Mouse (Mus musculus) cortical plate, adult 2 months (tissue): ENCODE data around the gene Msi1. TPM values are rescaled to one million over a fixed set of nuclear protein-coding genes. Genes with fewer than 3 reads are reported as not detected.

ENCODE experiments used
- H3K27ac ChIP-seq: fragments of 200-500 bp; 2 replicates; pipeline ENCODE4 v1.5.1; 2012; ENCODE audit warnings: low read length, control low read depth, inconsistent platforms; ENCODE audit not compliant: insufficient read depth
- H3K4me1 ChIP-seq: fragments of 200-500 bp; 2 replicates; pipeline ENCODE4 v1.6.1; 2011; ENCODE audit warnings: low read length; ENCODE audit not compliant: control insufficient read depth, insufficient read depth
- H3K4me3 ChIP-seq: fragments of 200-500 bp; 2 replicates; pipeline ENCODE4 v1.5.1; 2011; ENCODE audit warnings: mild to moderate bottlenecking, low read length, control low read depth; ENCODE audit not compliant: insufficient read depth
- CTCF ChIP-seq: fragments of 200-500 bp; IDR thresholded peaks from 2 replicates; pipeline ENCODE4 v1.5.1; 2011; ENCODE audit warnings: mild to moderate bottlenecking, control low read depth, low read length; ENCODE audit not compliant: insufficient read depth; ENCODE audit errors: extremely low read depth
- POLR2A ChIP-seq: fragments of 200-500 bp; IDR thresholded peaks from 2 replicates; pipeline ENCODE4 v1.6.1; 2011; ENCODE audit warnings: mild to moderate bottlenecking, low read length, control low read depth; ENCODE audit not compliant: insufficient read depth; ENCODE audit errors: extremely low read depth
- polyA plus RNA-seq: library from polyadenylated mRNA; depleted of rRNA; stranded (reverse); fragments of >200 nt; gene quantifications from 2 replicates; pipeline ENCODE4 v1.2.3, GENCODE M21; 2012; rRNA removed

Gene Msi1
- polyA plus RNA-seq, 1 experiment = 44.3 TPM

GRCm38 (mm10) chr5:115498307-115499240 is 69.2 kb downstream of the Msi1 start:
- Histone ChIP-seq H3K4me1 (peaks cover 2% of the 10 kb centered on the region), H3K27ac (no peak overlapping the region), H3K4me3 (no peak overlapping the region)
- TF ChIP-seq POLR2A (no peak), CTCF (no peak)

- Histone ChIP-seq H3K4me1 (peaks cover 2% of the 10 kb centered on the region), H3K27ac (no peak overlapping the region), H3K4me3 (no peak overlapping the region)
- TF ChIP-seq POLR2A = no peak
- no peak for TF ChIP-seq CTCF
These were observed 71.1 kb downstream of the Msi1 start for GRCm38 (mm10) chr5:115500383-115500935.

GRCm38 (mm10) chr5:115503035-115503434 is 73.6 kb downstream of the Msi1 start:
- TF ChIP-seq CTCF (no peak), POLR2A (no peak)
- Histone ChIP-seq H3K4me3 (no peak overlapping the region), H3K4me1 (no peaks in the 10 kb centered on the region), H3K27ac (no peak overlapping the region)

Other genes starting within 250 kb of the Msi1 start
- 444 and 462 TPM in 2 replicates for gene Cabp1, start 235.2 kb upstream of the Msi1 start, polyA plus RNA-seq
- 193 and 195 TPM in 2 replicates for gene Pop5, start 193.8 kb upstream of the Msi1 start, polyA plus RNA-seq
- 177 and 181 TPM in 2 replicates for gene Rnf10, start 156.7 kb upstream of the Msi1 start, polyA plus RNA-seq
- gene Coq5, start 149.9 kb upstream of the Msi1 start, polyA plus RNA-seq = 31.3 and 31.8 TPM in 2 replicates
- 753 and 867 TPM in 2 replicates for gene Dynll1, start 128.6 kb upstream of the Msi1 start, polyA plus RNA-seq
- gene Srsf9, start 102.4 kb upstream of the Msi1 start, polyA plus RNA-seq = 53.5 and 61.0 TPM in 2 replicates
- gene Gatc, start 88.4 kb upstream of the Msi1 start, polyA plus RNA-seq = 28.8 and 31.1 TPM in 2 replicates
- 26.3 and 27.8 TPM in 2 replicates for gene Triap1, start 88.4 kb upstream of the Msi1 start, polyA plus RNA-seq
- 2,613 and 2,894 TPM in 2 replicates for gene Cox6a1, start 80.6 kb upstream of the Msi1 start, polyA plus RNA-seq
- gene Pla2g1b, start 36.7 kb downstream of the Msi1 start, polyA plus RNA-seq = not detected in 2 replicates
- gene Sirt4, start 55.1 kb downstream of the Msi1 start, polyA plus RNA-seq = 89.5 and 107 TPM in 2 replicates
- 41.6 and 45.3 TPM in 2 replicates for gene Pxn, start 77.1 kb downstream of the Msi1 start, polyA plus RNA-seq
- gene Rplp0, start 129.9 kb downstream of the Msi1 start, polyA plus RNA-seq = 493 and 494 TPM in 2 replicates
- gene Gcn1l1, start 135.7 kb downstream of the Msi1 start, polyA plus RNA-seq = 36.0 and 38.2 TPM in 2 replicates
- 90.8 and 104 TPM in 2 replicates for gene Rab35, start 202.3 kb downstream of the Msi1 start, polyA plus RNA-seq